Mouse (Mus musculus): ENCODE measurements at regions not wholly inside any gene's neighbourhood (a gene's known extent, or its start where the extent isn't known, plus 50 kb on each side); places are given as distances from the start of the nearest gene placed in this dataset.

DNA sequence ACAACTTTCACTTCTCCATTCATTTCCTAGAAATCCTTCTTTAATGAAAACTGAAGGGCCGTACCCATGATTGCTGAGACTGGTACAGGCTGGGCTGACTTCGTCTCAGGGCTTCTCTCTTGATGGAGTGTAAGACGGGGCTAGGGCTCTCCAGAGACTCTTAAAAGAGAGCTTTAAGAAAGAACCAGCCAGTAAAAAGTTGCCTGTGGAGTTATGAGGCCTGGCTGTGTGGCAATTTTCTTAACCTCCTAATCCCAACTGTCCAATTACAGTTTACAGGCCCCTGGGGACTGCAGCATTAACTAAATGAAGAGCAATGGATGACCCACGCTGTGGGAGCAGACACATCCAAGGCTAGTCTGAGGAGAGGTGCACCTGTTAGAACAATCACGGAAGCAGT is 177.1 kb upstream of the Prox1 start:
- no peak for ATAC-seq (ENCODE audit: extremely low read depth, insufficient number of reproducible peaks, low FRiP score, poor library complexity, severe bottlenecking)

DNA sequence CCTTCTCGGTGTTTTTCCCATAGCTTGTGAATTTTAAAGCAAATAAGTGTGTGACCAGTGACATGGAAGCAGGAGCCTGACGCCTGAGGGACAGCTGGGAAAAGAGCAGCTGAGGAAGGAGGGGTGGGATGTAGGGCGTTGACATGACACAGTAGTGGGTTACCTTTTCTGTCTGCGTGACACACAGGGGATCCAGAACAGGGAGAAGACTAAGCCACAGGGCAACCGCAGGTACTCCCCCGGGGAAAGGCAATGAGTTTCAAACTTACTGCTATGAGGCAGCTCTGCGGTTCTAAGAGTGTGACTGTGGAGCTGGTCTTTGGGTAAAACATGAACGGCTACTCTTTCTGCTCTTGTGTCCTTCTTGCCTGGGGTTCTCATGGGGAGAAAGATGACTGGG is 170.2 kb upstream of the Prox1 start:
- ATAC-seq (ENCODE audit: extremely low read depth, insufficient number of reproducible peaks, low FRiP score, poor library complexity, severe bottlenecking): no peak

- no peak for ATAC-seq (ENCODE audit: extremely low read depth, insufficient number of reproducible peaks, low FRiP score, poor library complexity, severe bottlenecking)
These were observed 164.0 kb upstream of the Prox1 start for GRCm38 (mm10) chr1:190334471-190334870.

DNA sequence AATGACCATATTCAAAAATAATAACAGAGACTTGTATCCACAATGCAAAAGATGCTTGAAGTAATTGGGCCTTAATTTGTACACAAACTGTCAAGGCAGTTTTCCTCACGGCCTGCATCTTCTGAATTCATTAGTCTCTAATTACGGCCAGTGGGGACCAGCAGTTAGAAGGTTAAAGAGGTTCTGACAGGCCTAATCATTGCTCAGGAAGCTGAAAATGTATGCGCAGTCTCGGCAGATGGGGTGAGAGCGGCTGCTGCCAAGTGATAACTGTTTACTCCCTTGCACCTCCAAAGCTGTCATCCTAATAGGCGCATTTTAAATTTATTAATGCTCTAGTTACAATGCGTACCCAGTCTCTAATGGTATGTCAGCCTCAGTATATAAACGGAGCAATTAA is 163.5 kb upstream of the Prox1 start:
- no peak for ATAC-seq (ENCODE audit: extremely low read depth, insufficient number of reproducible peaks, low FRiP score, poor library complexity, severe bottlenecking)

- no peak for ATAC-seq (ENCODE audit: extremely low read depth, insufficient number of reproducible peaks, low FRiP score, poor library complexity, severe bottlenecking)
These were observed 161.5 kb upstream of the Prox1 start for GRCm38 (mm10) chr1:190332001-190332400.

- ATAC-seq (ENCODE audit: extremely low read depth, insufficient number of reproducible peaks, low FRiP score, poor library complexity, severe bottlenecking): no peak
These were observed 154.0 kb upstream of the Prox1 start for GRCm38 (mm10) chr1:190324562-190324961.

GRCm38 (mm10) chr1:190323671-190324070 is 153.2 kb upstream of the Prox1 start:
- no peak for ATAC-seq (ENCODE audit: extremely low read depth, insufficient number of reproducible peaks, low FRiP score, poor library complexity, severe bottlenecking)

DNA sequence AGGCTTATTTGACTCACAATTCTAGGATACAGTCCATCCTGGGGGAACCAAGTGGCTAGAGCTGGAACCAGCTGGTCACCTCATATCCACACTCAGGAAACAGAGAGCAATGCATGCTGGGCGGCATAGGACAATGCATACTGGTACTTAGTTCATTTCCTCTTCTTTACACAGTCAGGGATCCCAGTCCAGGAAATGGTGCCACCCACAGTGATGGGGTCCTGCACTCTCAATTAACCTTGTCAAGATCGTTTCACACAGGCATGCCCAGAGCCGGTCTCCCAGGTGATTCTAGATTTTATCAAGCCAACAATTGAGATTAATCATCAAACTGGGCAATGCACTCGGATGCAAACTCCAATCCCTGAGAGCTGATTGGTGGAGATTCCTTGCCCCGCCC is 145.7 kb upstream of the Prox1 start:
- no peak for ATAC-seq (ENCODE audit: extremely low read depth, insufficient number of reproducible peaks, low FRiP score, poor library complexity, severe bottlenecking)

DNA sequence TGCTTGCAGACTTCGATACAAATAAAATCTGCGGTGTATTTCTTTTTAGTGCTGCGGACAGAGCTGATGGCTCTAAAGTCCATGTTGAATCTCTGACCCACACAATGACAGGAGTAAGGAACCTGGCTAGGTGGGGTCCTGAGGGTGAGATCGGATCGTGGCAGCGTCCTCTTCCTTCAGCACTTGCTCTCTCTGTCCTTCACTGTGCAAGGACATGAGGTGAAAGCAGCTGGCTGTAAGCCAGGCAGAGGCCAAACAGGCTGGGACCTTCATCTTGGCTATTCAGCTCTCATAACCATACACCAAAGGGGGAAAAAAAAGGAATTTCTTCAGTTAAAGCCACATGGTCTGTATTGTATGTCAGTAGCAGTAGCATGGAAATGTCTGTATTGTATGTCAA is 139.3 kb upstream of the Prox1 start:
- no peak for ATAC-seq (ENCODE audit: extremely low read depth, insufficient number of reproducible peaks, low FRiP score, poor library complexity, severe bottlenecking)

DNA sequence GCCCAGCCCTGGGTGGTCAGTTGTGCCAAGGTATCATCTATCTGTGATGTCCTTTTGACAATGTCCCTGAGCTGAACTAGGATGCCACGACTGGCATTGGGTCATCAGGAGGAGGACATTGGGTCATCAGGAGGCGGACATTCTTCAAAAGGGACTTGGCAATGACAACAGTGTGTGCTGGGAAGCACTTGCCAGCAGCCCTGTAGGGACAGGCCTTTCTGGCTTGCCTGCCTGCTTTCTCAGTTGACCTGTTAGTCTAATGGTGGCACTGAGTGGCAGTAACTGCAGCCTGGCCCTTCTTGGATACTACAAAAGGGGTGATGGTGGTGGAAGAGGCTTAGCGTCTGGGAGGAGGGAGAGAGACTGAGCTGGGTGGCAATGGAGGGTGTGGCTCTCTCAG is 137.2 kb upstream of the Prox1 start:
- ATAC-seq (ENCODE audit: extremely low read depth, insufficient number of reproducible peaks, low FRiP score, poor library complexity, severe bottlenecking): no peak

DNA sequence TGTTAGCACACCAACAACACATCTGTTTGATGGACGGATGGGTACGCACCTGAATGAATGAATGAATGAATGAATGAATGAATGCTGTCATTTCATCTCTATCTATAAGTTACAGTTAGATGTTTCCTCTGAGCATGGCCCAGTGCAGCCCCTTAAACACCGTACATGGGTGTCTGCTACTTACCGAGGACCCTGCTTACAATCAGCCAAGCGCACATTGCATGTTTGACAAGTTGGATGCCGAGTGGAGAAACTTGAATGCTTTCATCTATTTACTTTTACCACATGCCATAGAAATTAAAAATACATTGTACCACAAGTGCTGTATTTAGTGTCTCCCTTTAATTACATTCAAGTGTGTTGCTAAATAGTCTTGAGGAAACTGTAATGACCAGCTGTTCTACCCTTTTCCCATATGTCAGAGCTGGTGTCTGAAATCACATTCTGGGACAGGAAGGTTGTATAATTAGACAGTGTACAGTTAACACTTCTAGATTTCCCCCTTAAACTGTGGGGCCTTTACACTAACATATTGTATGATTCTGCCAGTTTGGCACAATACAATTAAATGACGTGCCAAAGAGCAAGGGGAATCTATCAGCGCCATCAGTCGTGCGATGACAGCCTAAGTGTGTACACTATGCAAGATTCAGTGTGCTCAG is 127.3 kb upstream of the Prox1 start:
- no peak for ATAC-seq (ENCODE audit: extremely low read depth, insufficient number of reproducible peaks, low FRiP score, poor library complexity, severe bottlenecking)

DNA sequence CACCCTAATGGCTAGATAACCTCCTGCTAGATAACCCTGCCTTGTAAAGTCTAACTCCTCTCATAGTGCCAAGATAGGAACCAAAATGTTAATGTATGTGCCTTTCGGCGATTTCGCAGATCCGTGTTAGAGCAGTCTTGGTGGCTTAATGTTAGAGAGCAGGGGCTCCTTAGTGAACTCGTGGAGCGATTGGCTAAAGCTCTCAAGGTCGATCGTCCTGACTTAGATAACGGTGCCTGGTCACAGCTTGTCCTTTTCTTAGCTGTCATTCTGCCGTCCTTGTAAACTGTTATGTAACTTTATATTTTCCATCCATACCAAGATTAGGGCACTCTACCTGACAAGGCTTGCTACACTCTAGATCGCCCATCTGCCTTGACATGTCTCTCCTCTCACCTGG is 119.5 kb upstream of the Prox1 start:
- no peak for ATAC-seq (ENCODE audit: extremely low read depth, insufficient number of reproducible peaks, low FRiP score, poor library complexity, severe bottlenecking)

DNA sequence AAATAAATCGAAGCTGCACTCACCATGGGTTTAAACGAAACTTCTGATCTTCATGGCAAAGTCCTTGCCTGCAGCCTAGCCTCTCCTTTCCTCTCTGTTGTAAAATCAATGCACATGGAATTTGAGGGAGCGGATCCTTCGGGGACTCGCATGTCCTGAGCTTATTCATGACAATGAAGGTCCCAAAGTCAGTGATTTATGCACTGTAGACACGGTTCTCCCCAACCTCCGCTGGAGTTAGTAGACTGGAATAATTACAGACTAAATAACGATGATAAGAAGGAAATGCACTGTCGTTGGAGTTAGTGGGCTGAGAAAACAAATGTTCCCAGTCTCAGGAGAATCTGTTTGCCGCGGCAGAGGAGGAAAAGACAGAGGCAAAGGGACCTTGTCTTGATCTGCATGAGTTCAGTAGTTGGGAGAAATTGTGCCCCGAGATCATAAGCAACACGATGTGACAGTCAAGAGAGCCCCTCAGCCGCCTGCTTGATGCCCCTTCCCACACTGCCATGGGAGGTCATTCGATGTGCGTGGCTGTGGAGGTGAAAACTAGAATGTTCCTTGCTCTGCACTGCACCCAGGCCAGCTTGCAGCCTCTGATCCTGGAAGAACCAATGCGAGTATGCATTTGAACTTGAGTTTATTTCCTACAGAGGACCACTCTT is 116.1 kb upstream of the Prox1 start:
- no peak for ATAC-seq (ENCODE audit: extremely low read depth, insufficient number of reproducible peaks, low FRiP score, poor library complexity, severe bottlenecking)

DNA sequence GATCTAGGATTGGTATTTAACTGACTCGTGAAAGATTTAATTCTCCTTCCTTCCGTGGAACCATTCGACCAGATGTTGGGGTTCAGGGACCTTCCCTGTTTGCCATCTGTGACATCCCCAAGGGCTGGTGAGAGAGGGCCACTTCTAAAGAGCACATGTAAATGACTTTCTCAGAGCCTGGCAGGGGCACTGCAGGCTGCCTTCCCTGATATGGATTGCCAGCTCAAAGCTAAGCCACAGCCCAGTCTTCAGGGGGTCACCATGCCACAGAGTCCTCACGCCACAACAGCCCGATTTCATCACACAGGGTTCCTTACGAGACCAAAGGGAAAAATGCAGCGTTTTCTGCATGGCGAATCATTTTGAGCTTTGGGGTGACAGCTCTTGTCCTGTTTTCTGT is 115.1 kb upstream of the Prox1 start:
- no peak for ATAC-seq (ENCODE audit: extremely low read depth, insufficient number of reproducible peaks, low FRiP score, poor library complexity, severe bottlenecking)

DNA sequence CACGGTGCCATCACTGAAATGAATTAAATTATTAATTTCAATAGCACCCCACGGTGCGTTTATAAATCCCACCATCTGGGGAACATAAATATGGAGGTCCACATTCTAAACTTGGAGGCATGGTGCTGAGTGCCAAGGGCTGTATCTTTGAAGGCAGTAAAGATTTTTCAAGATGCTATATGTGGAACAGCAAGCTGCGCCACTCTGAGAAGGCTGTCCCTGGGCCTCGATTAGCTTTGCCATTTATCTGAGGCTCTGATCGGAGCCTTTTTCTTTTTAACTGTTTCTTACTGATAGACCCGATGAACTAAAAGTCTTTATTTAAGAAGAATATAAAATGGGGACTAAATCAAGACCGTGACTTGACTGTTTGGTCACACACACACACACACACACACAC is 114.5 kb upstream of the Prox1 start:
- no peak for ATAC-seq (ENCODE audit: extremely low read depth, insufficient number of reproducible peaks, low FRiP score, poor library complexity, severe bottlenecking)

DNA sequence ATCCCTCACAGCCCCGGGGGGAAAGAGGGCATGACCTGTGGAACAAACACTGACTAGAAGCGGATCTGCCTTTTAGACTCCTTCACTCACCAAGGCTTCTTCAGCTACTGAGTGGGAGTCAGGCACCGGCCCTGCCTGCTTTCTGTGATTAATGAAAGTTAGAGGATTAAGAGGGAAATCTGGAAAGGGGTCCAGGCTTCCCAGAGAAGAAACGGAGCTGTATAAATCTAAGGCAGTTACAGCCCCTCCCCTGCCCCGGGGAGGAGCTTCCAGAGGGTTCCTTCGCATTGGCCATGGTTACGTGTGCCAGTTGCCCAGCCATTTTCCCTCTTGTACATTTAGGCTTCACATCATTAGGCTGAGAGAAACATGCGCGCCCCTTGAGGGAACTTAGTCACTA is 113.6 kb upstream of the Prox1 start:
- ATAC-seq (ENCODE audit: extremely low read depth, insufficient number of reproducible peaks, low FRiP score, poor library complexity, severe bottlenecking): no peak

- no peak for ATAC-seq (ENCODE audit: extremely low read depth, insufficient number of reproducible peaks, low FRiP score, poor library complexity, severe bottlenecking)
These were observed 109.8 kb upstream of the Prox1 start for GRCm38 (mm10) chr1:190280081-190280858.

DNA sequence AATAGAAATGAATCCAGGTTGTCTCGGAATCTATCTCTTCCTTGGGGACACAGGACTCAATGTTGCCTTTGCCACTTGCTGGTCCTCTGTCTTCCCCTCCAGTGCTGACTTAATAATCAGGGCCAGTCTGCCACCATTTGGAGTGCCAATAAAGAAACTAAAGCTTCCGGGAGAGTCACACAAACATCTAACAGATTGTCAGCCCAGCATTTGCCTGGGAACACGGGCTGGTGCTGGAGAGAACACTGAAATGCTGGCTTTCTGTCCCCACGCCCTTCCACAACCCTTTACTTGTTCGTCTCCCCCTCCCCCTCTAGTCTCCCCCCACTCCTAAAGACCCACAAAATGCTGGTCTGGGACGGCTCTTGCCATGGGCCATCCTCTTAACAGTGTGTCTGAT is 104.4 kb upstream of the Prox1 start:
- no peak for ATAC-seq (ENCODE audit: extremely low read depth, insufficient number of reproducible peaks, low FRiP score, poor library complexity, severe bottlenecking)

DNA sequence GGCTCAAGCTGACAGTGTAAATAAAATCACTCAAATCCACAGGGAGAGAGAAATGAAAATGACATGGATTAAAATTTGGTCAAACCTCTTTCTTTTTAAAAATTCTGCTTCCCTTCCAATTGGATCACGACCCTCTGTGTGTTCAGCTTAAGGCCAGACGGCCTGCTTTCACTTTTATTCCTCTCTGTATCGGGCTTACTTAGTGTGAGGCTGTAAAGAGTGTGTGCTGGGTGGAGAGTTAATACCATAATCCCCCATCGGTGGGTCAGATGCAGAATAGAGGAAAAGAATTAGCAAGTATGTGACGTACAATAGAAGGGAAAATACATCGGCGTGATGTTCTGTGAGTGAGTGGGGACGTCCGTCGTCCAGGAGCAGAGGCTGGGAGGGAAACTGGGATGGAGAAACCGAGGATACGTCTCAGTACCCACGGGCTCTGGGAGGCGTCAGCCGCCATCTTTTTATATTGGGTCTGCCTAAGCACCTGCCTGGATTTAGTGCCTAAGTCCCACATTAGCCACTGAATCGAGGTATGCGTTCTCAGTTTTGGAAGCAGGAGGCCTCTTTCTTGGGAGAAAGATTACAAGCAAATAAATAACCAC is 100.4 kb upstream of the Prox1 start:
- ATAC-seq (ENCODE audit: extremely low read depth, insufficient number of reproducible peaks, low FRiP score, poor library complexity, severe bottlenecking): no peak

GRCm38 (mm10) chr1:190269181-190269580 is 98.7 kb upstream of the Prox1 start:
- ATAC-seq (ENCODE audit: extremely low read depth, insufficient number of reproducible peaks, low FRiP score, poor library complexity, severe bottlenecking): no peak
